Mouse (Mus musculus): ENCODE results near the gene Adgre4.

Gene Adgre4

GRCm38 (mm10) chr17:55749786-55750185 lies at the start of gene Adgre4:
TSS of gene Adgre4 (plus strand) at chr17:55749984.
- DNase-seq: no peak

DNA sequence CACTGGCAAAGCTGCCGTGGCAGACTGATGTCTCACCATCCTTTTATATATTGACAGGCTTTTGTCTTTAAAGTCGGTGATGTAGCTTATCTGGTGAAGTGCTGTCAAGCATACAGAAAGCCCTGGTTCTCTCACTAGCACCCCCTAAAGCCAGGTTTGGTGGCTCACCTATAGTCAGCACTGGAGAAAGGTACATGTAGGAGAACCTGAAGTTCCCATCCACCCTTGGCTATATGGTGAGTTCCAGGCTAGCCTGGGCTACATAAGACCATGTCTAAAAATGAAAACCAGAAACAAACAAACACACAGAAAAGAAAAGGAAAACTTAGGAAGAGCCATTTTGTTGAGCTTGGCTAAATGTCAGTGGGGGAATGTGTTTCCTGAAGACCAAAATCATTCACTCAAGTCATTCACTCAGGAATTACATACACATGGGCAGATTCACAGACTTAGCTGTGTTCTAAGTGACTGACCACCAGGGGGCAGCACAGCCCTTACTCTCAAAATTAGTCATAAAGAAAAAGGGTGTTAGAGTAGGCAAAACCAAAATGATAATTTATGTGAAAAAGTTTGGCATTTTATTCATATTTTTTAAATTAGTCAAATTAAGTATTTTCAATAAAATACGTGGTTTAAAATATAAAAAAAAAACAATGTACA lies 47.5 kb upstream of the Adgre4 start:
- DNase-seq: peak; percentile 88 to 91

DNA sequence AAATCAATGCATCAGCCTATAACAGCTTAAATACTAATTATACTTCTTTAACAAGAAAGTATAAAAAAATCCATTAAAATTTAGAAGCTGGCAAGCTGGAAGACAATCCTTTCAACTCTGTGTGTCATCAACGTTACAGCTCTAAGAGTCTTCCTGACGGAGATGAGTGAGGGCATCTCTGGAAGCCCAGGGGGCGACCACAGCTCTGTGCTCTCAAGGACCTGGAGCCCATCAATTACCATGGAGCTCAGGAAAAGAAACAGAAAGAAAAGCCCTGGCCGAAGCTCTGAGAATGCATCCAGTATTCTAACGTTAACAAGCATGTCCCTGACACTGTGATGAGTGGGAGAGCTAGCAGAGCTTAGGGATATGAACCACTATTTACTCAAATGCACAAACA lies 46.9 kb upstream of the Adgre4 start:
- DNase-seq: no peak

GRCm38 (mm10) chr17:55711984-55712811 lies 37.6 kb upstream of the Adgre4 start, which contains the start of gene Pot1b:
TSS of gene Pot1b (minus strand) at chr17:55712628.
- DNase-seq: peak; percentile 97 to 99

- no peak for DNase-seq
These were observed 28.5 kb upstream of the Adgre4 start for GRCm38 (mm10) chr17:55721270-55721669.

- DNase-seq: peak; percentile 11 to 26
These were observed 27.5 kb upstream of the Adgre4 start for GRCm38 (mm10) chr17:55722250-55722649.

DNA sequence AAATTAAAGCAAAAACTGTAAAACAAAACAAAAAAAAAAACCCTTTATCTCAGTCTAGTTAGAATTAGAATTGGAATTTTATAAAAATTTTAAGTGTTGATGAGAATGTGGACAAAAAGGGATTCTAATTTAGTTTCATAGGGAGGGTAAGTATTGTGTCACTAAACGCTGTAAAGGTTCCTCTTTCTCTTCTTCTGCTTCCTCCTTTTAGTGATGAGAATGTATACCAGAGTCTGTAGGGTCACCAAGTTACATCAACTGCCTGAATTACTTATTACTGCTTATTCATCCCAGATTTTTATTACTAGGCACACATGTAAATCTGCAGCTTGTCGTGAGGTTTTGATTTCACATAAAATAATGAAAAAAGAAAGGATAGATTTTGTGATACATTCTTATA lies 23.6 kb upstream of the Adgre4 start:
- no peak for DNase-seq

- no peak for DNase-seq
These were observed 13.1 kb upstream of the Adgre4 start for GRCm38 (mm10) chr17:55736675-55737074.

DNA sequence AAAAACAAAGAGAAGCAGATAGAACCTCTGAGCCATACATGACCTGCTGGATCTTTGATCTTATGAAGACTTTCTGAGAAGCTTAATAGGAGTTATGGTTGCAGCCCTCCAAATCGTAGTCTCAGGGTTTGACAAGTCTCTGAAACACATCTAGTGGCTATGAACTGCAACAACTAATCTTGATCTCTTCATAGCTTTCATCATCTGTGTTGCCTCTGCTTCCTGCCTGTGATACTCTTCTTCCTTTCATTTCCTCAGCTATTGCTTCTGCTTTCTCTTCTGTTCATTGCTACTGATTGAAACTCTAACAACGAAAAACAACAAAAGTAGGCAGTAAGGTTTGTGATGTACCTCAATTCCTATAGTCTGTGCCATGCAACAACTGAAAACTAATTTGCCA lies 1.4 kb downstream of the Adgre4 start:
- DNase-seq: no peak

DNA sequence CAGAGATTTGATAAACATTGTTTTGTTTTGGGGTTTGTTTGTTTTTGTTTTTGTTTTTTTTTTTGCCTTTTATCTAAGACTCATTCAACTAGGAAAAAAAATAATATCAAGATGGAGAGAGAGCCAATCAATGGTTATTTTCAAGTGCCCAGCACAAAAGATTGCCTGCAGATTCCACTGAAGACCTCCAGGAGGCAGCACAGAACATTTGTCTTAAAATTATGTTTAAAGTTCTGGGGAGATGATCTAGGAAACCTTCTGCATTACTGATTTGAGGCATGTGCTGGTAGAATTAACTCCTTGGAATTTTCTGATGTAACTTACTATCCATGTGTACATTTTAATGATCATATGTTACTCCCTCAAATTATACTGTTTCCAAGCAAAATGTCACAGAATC lies 63.9 kb downstream of the Adgre4 start:
- peak in 1 of 2 experiments; percentile 3 for DNase-seq

GRCm38 (mm10) chr17:55816853-55817252 lies 67.1 kb downstream of the Adgre4 start:
- no peak for DNase-seq

- no peak for DNase-seq
These were observed 71.8 kb downstream of the Adgre4 start for GRCm38 (mm10) chr17:55821566-55821965.

GRCm38 (mm10) chr17:55843067-55843466 lies 93.3 kb downstream of the Adgre4 start:
- no peak for DNase-seq

GRCm38 (mm10) chr17:55877184-55877583 lies 127.4 kb downstream of the Adgre4 start:
- no peak for DNase-seq

GRCm38 (mm10) chr17:55878282-55878635 lies 128.5 kb downstream of the Adgre4 start:
- peak; percentile 21 to 35 for DNase-seq

DNA sequence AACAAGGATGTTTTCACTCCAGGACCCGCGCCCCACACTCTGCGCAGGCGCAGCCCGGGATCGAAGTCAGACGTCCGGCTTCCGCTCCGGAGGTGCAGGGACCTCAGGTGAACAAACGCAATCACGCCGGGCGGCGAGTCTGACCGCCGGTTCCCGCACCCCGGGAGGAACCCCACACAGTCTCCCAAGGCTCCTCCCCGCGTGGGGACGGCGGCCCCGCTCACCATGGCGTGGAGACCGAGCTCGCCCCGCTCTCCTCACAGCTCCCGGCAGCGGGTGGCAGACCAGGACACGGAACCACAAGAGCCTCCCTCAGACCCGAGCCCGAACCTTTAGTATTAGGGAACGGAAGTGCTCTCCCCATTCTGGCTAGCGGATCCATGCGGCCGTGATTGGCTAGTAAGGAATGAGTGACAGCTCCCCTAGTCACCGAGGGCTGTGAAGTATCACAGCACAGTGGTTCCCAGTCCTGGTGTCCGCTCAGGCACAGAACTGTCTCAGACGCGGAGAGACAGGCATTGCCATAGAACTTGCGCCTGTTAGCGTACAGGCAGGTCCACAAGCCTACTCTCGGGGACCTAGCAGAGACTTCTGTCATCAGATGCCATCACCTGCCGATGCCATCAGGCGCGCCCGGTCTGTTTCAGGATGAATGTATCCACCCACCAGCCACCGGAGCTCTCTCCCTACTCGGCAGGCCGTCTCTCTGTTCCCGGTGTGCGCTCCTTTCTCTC lies 129.0 kb downstream of the Adgre4 start, which contains the start of gene Zfp119a:
Zfp119a (minus strand) TSS at position 295 of the 734 bp plus-strand sequence.
- peak; percentile 84 to 85 for DNase-seq

- peak; percentile 36 to 54 for DNase-seq
These were observed 133.8 kb downstream of the Adgre4 start for GRCm38 (mm10) chr17:55883631-55884030.

GRCm38 (mm10) chr17:55884912-55885311 lies 135.1 kb downstream of the Adgre4 start:
- no peak for DNase-seq

DNA sequence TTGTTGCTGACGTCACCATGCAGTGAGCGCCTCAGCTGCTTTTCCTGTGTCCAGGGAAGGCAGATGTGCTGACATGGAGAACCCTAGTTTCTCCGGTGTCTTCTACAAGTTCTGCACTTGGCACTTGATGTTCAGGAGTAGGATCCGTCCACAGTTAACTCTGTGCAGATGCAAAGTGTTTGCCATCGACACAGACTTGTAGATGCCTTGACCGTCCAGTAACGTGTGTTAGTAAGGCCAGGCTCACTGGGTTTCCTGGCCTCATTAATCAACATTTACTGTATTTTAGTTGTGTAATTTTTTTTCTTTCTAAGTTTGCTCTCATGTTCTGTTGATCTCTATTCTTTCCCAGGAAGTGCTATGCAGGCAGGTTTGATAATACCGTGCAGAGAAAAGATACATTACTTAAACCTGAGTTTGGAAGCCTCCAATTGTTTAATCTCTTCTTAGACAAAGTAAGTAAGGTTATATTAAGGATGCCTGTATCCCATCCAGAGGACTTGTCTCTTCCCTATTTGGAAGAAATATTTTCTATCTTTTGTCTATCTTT lies 142.7 kb downstream of the Adgre4 start:
- DNase-seq: peak; percentile 11 to 54

- DNase-seq: no peak
These were observed 153.3 kb downstream of the Adgre4 start for GRCm38 (mm10) chr17:55903087-55903486.

Data from cerebellum, postnatal 10 days (tissue).